Mouse (Mus musculus): ENCODE data around the gene Ndufs5.

DNA sequence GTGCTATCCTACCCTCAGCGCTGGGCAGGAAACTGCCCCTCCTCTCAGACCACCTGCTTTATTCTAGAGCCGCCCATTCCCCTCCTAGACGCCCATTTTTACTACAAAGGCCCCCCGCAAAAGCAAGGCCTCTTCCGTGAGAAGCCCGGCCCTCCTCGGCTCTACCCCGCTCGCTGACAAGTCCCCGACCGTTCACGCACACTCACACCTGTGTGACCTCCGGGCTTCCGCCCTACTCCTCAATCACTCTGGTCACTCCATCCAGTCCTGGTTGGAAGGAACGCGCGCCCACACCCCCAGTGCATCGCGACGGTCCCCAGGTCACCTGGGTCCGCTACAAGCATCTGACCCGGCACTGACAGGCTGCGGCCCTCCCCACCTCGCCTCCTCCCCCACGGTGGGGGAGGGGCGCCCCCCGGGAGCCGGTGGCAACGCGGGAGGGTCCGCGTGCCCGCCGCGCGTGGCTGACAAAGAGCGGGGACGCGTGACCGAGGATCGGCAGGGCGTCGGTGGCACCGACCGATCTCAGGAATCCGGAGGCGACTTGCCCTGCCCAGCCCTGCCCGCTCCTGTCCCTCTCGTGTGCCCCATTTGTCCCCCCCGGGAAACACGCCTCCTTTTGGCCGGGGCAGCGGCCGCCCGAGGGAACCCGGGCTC lies 31.5 kb downstream of the Ndufs5 start:
- TF ChIP-seq POLR2A (IDR thresholded peaks at IDR 0.05; ENCODE audit: insufficient read length, low read depth): no peak
- no peak for TF ChIP-seq TCF12 (IDR thresholded peaks at IDR 0.05; ENCODE audit: insufficient read depth, poor library complexity, severe bottlenecking)
- TF ChIP-seq MYOG (IDR thresholded peaks at IDR 0.05; ENCODE audit: control insufficient read depth in 1 of 3, insufficient read depth in 1 of 3, insufficient read length in 2 of 3, low read depth in 2 of 3): no peak
- no peak for TF ChIP-seq CEBPB (IDR thresholded peaks at IDR 0.05; ENCODE audit: insufficient read depth, poor library complexity, severe bottlenecking)
- TF ChIP-seq USF1 (IDR thresholded peaks at IDR 0.05; ENCODE audit: low read depth): no peak
- no peak for TF ChIP-seq TCF3 (IDR thresholded peaks at IDR 0.05; ENCODE audit: insufficient read length, low read depth)
- no peak for TF ChIP-seq E2F4 (IDR thresholded peaks at IDR 0.05; ENCODE audit: insufficient read depth)
- no peak for TF ChIP-seq SRF (IDR thresholded peaks at IDR 0.05; ENCODE audit: control insufficient read depth, insufficient read length, low read depth)
- TF ChIP-seq MAX (IDR thresholded peaks at IDR 0.05; ENCODE audit: low read depth): no peak
- TF ChIP-seq MYOD1 (IDR thresholded peaks at IDR 0.05; ENCODE audit: control insufficient read depth in 1 of 3, insufficient read length in 2 of 3, low read depth in 2 of 3): no peak

All from myocyte (in vitro differentiated cells).